Mouse (Mus musculus) heart, adult 9 months (tissue): Measurements from ENCODE around the gene H2-DMb1.

Source experiments
- DNase-seq, 2 experiments: peaks; one replicate each; pipeline ENCODE4 v3.0.0; 2022; ENCODE audit warnings: low spot score in 2 of 2

Gene H2-DMb1

GRCm38 (mm10) chr17:34152923-34153322 lies at the start of gene H2-DMb1:
H2-DMb1 (plus strand) TSS chr17:34153072.
- DNase-seq: peak; percentile 49 to 54

GRCm38 (mm10) chr17:34104804-34105203 lies 48.1 kb upstream of the H2-DMb1 start:
- DNase-seq: no peak

GRCm38 (mm10) chr17:34106555-34106954 lies 46.3 kb upstream of the H2-DMb1 start:
- no peak for DNase-seq

GRCm38 (mm10) chr17:34107109-34107867 lies 45.6 kb upstream of the H2-DMb1 start:
- no peak for DNase-seq

GRCm38 (mm10) chr17:34108460-34108859 lies 44.4 kb upstream of the H2-DMb1 start:
- DNase-seq: no peak

- DNase-seq: no peak
These were observed 43.6 kb upstream of the H2-DMb1 start for GRCm38 (mm10) chr17:34109038-34109805.

GRCm38 (mm10) chr17:34109806-34110195 lies 43.1 kb upstream of the H2-DMb1 start:
- no peak for DNase-seq

GRCm38 (mm10) chr17:34110309-34110708 lies 42.6 kb upstream of the H2-DMb1 start:
- DNase-seq: no peak

- no peak for DNase-seq
These were observed 38.8 kb upstream of the H2-DMb1 start for GRCm38 (mm10) chr17:34114114-34114513.

- DNase-seq: peak in 1 of 2 experiments; percentile 29
These were observed 36.0 kb upstream of the H2-DMb1 start for GRCm38 (mm10) chr17:34116736-34117370.

- DNase-seq: no peak
These were observed 35.3 kb upstream of the H2-DMb1 start for GRCm38 (mm10) chr17:34117421-34118112.

- peak; percentile 43 to 46 for DNase-seq
These were observed 34.6 kb upstream of the H2-DMb1 start for GRCm38 (mm10) chr17:34118113-34118872.

- no peak for DNase-seq
These were observed 34.0 kb upstream of the H2-DMb1 start for GRCm38 (mm10) chr17:34118873-34119248.

GRCm38 (mm10) chr17:34119249-34120179 lies 33.4 kb upstream of the H2-DMb1 start, which contains the start of gene H2-DMa:
H2-DMa (plus strand) TSS chr17:34119541.
- peak; percentile 99 for DNase-seq

GRCm38 (mm10) chr17:34120180-34120723 lies 32.6 kb upstream of the H2-DMb1 start:
- DNase-seq: peak; percentile 87 to 90

GRCm38 (mm10) chr17:34120814-34121171 lies 32.1 kb upstream of the H2-DMb1 start:
- peak; percentile 88 for DNase-seq

GRCm38 (mm10) chr17:34121172-34121878 lies 31.5 kb upstream of the H2-DMb1 start:
- DNase-seq: peak; percentile 93

GRCm38 (mm10) chr17:34121879-34122187 lies 31.0 kb upstream of the H2-DMb1 start:
- DNase-seq: no peak
